Mouse (Mus musculus) heart, postnatal 14 days (tissue): Measurements from ENCODE around the gene Fut1. TPM values are rescaled to one million over a fixed set of nuclear protein-coding genes. Genes with fewer than 3 reads are reported as not detected.
A peak's percentile ranks its signal among the peaks of the same experiment; 100 is the strongest.

Source experiments
- DNase-seq, 2 experiments: peaks; one replicate each; pipeline ENCODE4 v3.0.0; 2021 to 2022
- intact Hi-C: fragments of 180-260 bp; cut with DNase I; formaldehyde crosslinking; loops from one replicate; pipeline ENCODE4 v1.15.1; 2025
- total RNA-seq, 2 experiments: library from RNA; stranded (reverse); gene quantifications; 2 replicates each; pipeline ENCODE4 v1.2.3; 2021

The Fut1 gene
- total RNA-seq, 2 experiments from 2014 or later = 0.12 TPM; not detected in 1

GRCm38 (mm10) chr7:45597527-45597926 lies 19.6 kb upstream of the Fut1 start:
- DNase-seq = no peak
- intact Hi-C loops = no loop called here

DNA sequence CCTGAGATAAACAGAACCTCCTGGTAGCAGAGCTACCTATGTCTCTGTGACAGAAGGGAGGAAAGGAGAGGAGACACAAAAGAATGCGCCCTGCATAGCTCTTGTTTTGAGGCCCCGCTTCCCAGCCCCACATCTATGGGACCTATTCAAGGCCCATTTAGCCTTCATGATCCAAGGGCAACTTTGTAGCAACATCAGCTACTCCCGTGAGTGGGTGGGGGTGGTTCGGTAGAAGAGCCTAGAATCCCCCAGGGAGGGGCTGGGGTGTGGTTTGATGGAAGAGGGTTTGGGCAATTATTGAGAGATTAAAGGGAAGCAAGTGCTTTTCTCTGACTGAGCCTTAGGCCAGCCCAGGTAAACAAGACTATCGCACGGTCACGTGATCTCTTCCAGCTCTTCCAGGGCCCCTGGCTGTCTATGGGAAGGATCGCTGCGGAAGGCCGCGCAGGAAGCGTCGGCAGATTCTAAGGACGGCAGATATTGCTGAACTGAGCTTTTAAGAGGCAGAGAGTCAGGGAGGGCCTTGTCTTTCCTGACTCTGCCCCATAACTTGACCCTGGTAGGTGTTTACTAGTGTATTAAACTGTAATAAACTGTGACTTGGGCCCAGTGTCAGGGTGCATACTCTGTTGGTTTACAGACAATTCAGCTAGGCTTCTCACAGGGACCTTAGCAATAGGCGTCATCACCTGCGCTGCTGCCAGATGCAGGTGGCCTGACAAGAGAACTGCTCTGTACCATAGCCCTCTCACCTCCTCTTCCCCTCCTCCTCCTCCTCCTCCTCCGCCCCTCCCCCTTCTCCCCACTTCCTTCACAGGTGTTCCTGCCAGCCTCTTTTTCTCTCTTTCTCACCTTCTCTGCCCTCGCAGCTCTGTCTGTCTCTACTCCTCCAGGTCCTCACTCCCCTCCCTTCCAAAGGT lies 17.9 kb upstream of the Fut1 start:
- DNase-seq = no peak
- intact Hi-C loops = no loop called here

- intact Hi-C loops = no loop called here
These were observed 11.3 kb upstream of the Fut1 start for GRCm38 (mm10) chr7:45605704-45606289.

DNA sequence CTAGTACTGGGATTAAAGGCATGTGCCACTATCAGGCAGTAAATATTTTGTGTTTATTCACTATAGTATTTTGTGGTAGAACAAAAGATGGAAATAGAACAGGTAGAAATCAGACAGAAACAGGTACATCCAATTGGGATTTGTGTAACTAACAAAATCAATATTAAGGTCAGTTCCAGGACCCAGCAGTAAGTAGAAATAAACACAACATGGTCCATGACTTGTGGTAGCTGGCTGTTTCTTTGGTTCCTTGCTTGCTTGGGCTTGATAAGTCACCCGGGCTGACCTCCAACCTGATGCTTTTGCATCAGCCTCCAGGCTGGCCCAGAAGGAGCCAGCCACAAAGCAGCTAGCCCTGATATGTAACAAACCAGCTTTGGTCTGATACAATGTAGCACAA lies 7.6 kb upstream of the Fut1 start:
- DNase-seq = no peak
- intact Hi-C loops = no loop called here

More at GRCm38 (mm10) chr7:45605704-45606289, 11.3 kb upstream of the Fut1 start:
- no peak for DNase-seq

DNA sequence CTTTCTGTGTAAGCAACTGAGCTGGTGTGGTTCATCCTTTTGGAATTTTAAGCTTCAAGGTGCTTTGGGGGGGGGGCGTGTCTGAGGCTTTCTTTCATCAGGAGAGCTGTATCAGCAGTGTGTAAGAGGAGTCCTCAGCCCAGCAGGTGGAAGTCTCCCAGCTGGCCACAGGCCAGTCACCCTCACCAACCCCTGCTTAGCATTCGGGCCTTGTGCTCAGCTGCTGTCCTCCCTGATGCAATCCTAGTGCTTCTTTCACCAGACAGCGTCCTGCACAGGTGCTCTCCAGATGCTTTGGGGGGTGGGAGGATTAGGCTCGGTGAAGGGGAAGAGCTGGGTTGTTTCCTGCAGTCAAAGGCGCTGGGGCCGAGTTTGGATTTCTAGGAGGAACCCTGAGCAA lies 812 bp upstream of the Fut1 start:
- peak in 1 of 2 experiments; percentile 30 for DNase-seq
- intact Hi-C loops = no loop called here

DNA sequence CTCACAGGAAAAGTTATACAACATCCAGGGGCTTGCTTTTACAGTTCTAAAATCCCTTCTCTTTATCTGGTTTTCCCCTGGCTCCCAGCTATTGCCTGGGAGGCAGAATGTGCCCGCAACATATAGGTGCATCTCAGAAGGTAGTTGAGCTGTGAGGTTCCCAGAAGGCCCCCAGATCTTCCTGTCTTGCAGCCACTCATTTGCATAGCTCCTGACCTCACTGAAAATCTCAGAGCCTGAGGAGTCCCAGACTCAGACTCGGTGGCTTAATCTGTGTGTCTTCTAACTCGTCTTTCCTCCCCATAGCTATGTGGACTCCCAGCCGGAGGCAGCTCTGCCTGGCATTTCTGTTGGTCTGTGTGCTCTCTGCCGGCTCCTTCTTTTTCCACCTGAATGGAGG lies 1.2 kb downstream of the Fut1 start:
- intact Hi-C loops = no loop called here
- DNase-seq = no peak

DNA sequence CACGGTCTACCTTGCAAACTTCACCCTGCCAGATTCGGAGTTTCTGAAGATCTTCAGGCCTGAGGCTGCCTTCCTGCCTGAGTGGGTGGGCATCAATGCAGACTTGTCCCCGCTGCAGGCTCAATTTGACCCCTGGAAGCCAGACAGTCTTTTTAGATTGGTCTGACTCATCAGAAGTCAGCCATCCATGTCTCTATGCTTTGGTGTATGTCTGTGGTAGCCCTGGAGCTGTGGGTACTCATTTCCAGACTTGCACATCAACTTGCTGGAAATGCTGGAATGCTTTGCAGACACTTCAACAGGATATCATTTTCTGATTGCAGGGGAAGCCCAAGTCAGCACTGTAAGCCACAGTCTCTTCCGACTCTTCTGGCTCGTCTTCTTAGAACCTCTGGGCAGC lies 2.5 kb downstream of the Fut1 start:
- DNase-seq = no peak
- intact Hi-C loops = no loop called here

- intact Hi-C loops = no loop called here
- peak; percentile 30 to 61 for DNase-seq
These were observed 4.4 kb downstream of the Fut1 start, which contains the start of gene Izumo1 for GRCm38 (mm10) chr7:45621443-45621842. Gene Izumo1, plus strand, starts transcription at chr7:45621811.

DNA sequence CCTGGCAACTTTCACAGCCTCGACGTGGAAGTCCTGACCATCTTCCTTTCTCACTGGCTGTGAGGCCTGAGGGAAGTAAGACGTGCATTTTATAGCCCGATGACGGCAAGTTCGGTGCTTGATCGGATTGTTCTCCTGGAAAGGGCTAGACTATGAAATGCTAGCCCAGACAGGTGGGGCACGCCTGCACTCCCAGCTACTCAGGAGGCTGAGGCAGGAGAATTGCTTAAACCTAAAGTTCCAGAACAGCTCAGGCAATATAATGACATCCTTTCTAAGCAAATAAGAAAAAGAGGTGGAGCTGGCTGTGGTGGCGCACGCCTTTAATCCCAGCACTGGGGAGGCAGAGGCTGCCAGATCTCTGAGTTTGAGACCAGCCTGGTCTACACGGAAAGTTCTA lies 6.4 kb downstream of the Fut1 start:
- DNase-seq = no peak
- intact Hi-C loops = no loop called here

GRCm38 (mm10) chr7:45624718-45625117 lies 7.6 kb downstream of the Fut1 start:
- DNase-seq = no peak
- intact Hi-C loops = no loop called here

- no peak for DNase-seq
- intact Hi-C loops = no loop called here
These were observed 8.4 kb downstream of the Fut1 start for GRCm38 (mm10) chr7:45625481-45625880.

DNA sequence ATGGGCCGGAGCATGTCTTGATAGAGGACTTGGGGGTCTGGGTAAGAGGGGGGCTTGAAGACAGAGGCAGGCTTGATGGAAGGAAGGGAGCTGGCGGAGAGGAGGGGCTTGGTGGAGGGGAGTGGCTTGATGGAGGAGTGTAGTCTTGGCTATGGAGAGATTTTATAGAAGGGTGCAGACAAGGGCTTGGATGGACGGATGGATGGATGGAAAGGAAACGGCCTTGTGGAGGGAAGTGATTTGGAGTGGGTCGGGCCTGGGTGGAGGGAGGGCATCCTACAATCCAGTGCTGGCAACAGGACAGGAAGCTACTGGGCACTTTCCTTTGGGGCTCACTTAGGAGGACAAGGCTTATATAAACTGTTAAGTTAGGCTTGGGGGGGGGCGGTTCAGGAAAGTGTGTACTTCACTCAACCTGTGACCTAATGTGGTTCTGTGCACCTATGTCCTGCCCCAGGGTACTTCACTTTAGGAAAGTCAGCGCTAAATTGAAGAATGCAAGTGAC lies 9.5 kb downstream of the Fut1 start:
- no peak for DNase-seq
- intact Hi-C loops = no loop called here

DNA sequence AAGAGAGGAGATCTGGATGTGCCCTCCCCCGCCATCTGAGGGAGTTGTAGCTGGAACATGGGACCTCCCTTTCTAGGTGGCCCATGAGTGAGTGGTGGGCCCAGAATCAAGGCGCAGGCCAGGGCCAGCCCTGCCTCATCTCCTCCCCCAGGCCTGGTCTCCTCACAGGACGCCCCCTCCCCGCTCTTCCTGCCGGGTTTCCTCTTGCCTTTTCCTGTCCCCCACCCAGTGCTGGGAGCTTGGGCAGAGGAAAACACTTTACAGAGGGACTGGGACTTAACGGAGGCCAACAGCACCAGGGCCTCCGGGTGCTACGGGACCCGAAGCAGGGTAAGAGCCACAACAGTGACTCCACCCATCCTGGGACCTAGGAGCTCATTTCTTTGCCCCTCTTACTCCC lies 10.2 kb downstream of the Fut1 start, which contains the start of gene Rasip1:
Rasip1 (plus strand) TSS at position 228 of the 400 bp plus-strand sequence.
- intact Hi-C loops = no loop called here
- DNase-seq = peak in 1 of 2 experiments; percentile 66

GRCm38 (mm10) chr7:45628364-45629294 lies 11.5 kb downstream of the Fut1 start:
- intact Hi-C loops = loop anchor here (2.0 kb wide), 2 partner anchors 36 to 54 kb away; no protein-coding TSS in a partner anchor
- peak; percentile 96 for DNase-seq

DNA sequence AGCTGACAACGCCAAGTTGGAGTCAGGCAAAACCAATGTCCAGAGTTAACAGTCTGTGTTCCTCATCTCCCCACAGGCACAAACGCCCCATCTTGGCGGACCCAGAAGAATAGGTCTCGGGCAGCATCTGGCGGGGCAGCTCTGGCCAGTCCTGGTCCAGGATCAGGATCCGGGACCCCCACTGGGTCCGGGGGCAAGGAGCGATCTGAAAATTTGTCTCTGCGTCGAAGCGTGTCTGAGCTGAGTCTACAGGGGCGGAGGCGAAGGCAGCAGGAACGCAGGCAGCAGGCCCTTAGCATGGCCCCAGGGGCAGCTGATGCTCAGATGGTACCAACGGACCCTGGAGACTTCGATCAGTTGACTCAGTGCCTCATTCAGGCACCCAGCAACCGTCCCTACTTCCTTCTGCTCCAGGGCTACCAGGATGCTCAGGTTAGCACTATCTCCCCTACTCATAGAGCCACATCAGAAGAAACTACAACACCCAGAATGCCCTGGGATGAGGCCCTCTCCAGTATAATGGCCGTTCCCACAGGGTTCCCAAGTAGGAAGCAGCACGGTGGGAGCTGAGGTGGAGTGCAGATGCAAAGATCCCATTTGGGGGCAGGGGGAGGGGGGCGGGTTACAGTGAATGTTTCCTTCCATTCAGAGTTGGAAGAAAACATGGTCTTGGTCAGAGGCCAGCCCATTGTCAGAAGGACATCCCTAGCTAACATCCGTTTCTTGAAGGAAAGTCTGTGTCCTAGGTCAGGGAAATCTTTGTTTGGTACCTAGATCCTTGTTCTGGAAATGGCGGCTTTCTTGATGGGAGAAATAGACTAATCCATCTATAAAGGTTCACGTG lies 13.2 kb downstream of the Fut1 start:
- intact Hi-C loops = no loop called here
- DNase-seq = peak in 1 of 2 experiments; percentile 21

DNA sequence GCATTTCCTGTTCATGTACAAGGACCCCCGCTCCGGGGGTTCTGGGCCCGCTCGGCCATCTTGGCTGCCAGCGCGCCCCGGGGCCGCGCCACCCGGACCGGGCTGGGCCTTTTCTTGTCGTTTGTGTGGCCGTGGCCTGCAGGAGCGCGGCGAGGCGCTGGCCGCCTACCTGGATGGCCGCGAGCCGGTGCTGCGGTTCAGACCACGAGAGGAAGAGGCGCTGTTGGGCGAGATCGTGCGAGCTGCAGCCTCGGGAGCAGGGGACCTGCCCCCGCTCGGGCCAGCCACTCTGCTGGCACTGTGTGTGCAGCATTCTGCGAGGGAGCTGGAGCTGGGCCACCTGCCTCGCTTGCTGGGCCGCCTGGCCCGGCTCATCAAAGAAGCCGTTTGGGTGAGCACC lies 15.4 kb downstream of the Fut1 start:
- DNase-seq = peak; percentile 45 to 58
- intact Hi-C loops = no loop called here

DNA sequence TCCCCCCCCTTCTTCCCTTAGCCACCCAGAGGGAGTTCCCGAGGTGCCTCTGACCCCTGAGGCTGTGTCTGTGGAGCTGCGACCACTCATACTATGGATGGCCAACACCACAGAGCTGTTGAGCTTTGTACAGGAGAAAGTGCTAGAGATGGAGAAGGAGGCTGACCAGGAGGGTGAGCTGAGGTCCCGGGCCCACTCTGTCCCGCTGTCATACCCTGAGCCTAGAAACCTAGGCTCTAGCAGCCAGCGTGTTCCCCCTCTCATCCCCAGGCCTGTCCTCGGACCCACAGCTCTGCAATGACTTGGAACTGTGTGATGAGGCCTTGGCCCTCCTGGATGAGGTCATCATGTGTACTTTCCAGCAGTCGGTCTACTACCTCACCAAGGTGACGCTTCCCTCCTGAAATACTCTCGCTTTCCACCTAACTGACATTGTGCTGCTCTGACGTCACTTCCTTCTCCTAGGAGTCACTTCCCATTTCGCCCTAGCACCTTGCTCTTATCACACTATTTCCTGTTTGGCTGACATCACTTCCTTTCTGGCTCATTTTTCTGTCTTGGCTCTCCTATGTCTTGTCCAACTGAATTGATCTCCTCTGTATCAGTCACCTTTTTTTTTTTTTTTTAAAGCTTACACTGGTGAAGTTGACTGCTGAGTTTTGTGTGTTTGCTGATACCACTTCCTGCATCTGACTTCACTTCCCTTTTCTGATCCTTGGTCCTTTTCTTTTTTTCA lies 18.0 kb downstream of the Fut1 start:
- intact Hi-C loops = no loop called here
- DNase-seq = peak in 1 of 2 experiments; percentile 18
